Mouse (Mus musculus) gastrocnemius, adult 2 months (tissue): ENCODE data around the gene Gse1. TPM values are rescaled to one million over a fixed set of nuclear protein-coding genes. Genes with fewer than 3 reads are reported as not detected.

Source experiments
- DNase-seq: peaks from one replicate; pipeline ENCODE4 v3.0.0; 2022
- H3K27ac ChIP-seq: fragments of 200-600 bp; 2 replicates; pipeline ENCODE4 v1.8.1; 2022; ENCODE audit warnings: mild to moderate bottlenecking
- H3K4me3 ChIP-seq: fragments of 200-600 bp; 2 replicates; pipeline ENCODE4 v1.8.1; 2022; ENCODE audit warnings: mild to moderate bottlenecking, moderate library complexity
- CTCF ChIP-seq: fragments of 200-600 bp; IDR thresholded peaks from 2 replicates; pipeline ENCODE4 v1.8.1; 2022; ENCODE audit warnings: antibody characterized with exemption, mild to moderate bottlenecking, moderate library complexity
- intact Hi-C: fragments of 180-260 bp; cut with DNase I; formaldehyde crosslinking; loops from one replicate; pipeline ENCODE4 v1.15.1; 2025
- total RNA-seq, 2 experiments: library from RNA; stranded (reverse); gene quantifications; 2 replicates each; pipeline ENCODE4 v1.2.3; 2021

Gse1 gene
- total RNA-seq, 2 experiments from 2014 or later, result 26.5 to 37.3 TPM

GRCm38 (mm10) chr8:120374070-120374469 is 145.8 kb downstream of the Gse1 start:
- intact Hi-C loops, result no loop called here
- H3K4me3 ChIP-seq, result no peak overlapping the region
- DNase-seq, result no peak
- H3K27ac ChIP-seq, result peak overlapping the region; percentile 79
- TF ChIP-seq CTCF, result no peak

DNA sequence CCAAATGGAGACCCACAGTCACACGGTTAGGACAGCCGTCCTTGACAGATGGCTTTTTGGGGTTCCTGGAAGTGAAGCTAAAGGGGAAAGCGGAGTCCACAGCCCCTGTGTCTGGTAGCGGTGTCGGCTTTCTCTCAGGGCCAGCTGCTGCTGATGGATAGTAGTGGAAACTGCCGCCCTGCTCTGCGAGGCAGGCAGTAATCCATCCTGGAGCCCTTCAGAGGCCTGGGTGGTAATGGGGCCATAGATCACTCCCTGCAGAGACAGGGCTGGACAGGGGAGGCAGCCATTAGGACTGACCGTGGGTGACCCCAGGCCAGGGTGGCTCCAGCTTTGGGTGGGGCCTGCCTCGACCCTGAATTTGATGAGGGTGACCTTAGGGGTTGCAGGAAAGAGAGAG is 146.3 kb downstream of the Gse1 start:
- peak; percentile 73 for DNase-seq
- Histone ChIP-seq H3K27ac (peak overlapping the region; percentile 79), H3K4me3 (no peak overlapping the region)
- intact Hi-C loops, result no loop called here
- TF ChIP-seq CTCF, result no peak

DNA sequence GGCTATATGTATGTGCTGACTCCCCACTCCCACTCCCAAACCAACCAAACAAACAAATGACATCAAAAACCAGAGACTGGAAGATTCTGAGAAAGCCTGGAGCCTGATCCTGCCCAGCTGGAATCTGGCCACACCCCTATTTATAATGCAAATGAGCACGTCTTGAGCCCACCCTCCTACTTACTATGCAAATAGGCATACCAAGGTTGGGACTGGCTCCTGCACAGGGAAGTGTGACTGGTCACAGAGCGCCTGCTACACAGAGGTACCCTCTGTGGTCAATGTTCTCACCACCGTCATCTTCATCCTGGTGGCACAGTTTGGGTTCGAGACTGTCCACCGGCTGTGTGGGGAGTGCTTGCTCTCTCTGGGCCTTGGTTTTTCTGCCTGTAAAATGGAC is 146.9 kb downstream of the Gse1 start:
- Histone ChIP-seq H3K4me3 (no peak overlapping the region), H3K27ac (no peak overlapping the region)
- intact Hi-C loops, result no loop called here
- no peak for TF ChIP-seq CTCF
- DNase-seq, result no peak

DNA sequence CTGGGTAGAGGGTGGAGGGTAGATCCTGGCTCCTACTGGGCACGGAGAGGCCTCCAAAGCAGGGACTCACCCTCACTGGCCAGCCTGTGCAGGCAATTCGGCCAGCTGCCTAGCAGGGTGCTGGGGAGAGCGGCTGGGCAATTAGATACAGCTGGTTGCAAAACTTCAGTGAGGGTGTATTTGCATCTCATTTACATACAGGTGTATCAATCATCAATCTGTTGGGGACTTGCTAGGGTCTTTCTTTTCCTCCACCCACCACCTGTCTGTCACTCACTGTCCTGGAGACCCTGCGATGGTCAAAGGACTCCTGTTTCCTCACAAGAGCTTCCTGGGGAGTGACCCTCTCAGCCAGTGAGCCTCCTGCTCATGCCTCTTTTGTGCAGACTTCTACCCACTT is 148.0 kb downstream of the Gse1 start:
- TF ChIP-seq CTCF, result no peak
- no peak for DNase-seq
- H3K4me3 ChIP-seq, result no peak overlapping the region
- intact Hi-C loops, result no loop called here
- no peak overlapping the region for H3K27ac ChIP-seq

DNA sequence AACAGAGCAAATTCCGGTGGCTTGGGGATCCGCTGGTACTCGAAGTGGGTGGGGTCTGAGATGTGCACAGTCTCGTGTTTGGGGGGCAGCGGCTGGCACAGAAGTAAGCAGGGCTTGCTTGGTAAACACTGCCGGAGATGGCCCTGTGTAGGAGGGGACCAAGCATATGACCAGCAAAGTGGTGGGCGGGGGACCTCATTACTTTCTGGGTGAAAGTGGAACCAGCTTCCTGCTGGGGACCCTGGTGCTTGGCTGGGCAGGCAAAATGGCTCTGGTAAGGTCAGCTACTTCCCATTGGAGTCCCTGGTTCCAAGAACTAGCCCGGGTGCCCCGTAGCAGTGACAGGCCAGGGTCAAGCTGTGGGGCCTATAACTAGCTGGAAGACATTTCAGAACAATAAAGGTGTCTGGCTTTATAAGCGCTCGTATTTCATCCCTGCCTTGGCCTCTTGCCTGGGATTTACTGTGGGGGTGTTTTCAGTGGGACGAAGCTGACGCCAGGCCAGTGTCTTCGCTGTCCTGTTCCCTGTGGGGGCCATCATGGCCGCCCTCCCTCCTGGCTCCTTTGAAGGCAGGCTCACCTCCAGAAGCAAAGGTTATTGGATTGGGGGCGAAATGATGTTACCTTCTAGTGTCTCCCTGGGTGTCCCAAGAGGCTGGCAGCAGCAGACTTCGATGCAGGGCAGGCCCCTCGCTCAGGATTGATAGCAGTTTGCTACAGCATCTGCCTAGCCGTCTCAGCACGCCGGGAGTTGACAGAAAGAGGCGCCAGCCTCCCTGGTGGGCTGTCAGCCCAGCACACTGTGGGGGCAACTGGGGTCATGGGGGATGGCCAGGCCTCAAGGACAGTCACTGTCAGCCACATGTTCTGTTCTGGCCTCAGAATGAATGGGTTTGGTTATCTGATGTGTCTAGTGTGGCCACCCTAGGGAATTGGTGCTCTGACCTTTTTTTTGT is 148.9 kb downstream of the Gse1 start:
- no peak for TF ChIP-seq CTCF
- no peak overlapping the region for H3K4me3 ChIP-seq
- intact Hi-C loops, result no loop called here
- peak overlapping the region; percentile 74; the same call in 1 of the 2 replicates for H3K27ac ChIP-seq
- DNase-seq, result no peak

GRCm38 (mm10) chr8:120377803-120378189 is 149.5 kb downstream of the Gse1 start:
- no peak for TF ChIP-seq CTCF
- Histone ChIP-seq H3K4me3 (no peak overlapping the region), H3K27ac (peak overlapping the region; percentile 74)
- intact Hi-C loops, result no loop called here
- no peak for DNase-seq

DNA sequence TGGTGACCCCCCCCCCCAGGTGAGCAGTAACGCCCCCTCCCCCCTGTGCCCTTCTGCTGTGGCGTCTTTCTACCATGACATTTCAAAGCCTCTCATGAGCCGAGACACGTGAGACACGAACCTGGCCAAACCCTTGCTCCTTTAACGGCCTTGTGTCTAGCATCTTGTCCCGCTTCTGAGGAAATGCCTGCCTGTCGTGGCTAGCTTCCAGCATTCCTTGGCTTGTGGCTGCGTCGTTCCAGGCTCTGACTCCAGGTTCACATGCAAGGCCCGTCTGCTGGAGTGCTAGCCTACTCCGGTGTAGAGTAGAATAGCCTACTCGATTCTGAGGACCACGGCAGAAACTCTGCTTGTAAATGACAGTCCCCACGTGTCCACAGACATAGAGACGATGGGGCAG is 150.1 kb downstream of the Gse1 start:
- Histone ChIP-seq H3K27ac (peak overlapping the region; percentile 74), H3K4me3 (no peak overlapping the region)
- intact Hi-C loops, result no loop called here
- no peak for TF ChIP-seq CTCF
- DNase-seq, result peak; percentile 89

DNA sequence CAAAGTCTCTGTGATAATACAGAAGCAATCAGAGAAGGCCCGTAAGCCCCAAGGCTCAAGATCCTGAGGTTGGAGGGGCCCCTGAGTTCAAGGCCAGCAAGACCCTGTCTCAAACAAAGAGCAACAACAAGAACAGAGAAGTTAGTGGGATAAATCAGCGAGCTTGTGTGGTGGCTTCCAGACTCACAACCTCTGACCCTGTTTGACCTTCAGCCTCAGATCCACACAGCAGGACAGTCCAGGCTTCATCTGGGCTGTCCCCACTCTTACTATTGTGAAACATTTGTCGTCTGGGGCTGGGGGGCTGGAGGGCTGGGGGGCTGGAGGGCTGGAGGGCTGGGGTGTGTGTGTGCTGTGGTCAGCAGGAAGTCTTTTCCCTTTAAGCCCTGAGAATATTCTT is 150.8 kb downstream of the Gse1 start:
- TF ChIP-seq CTCF, result no peak
- Histone ChIP-seq H3K4me3 (no peak overlapping the region), H3K27ac (peak overlapping the region; percentile 74)
- DNase-seq, result no peak
- intact Hi-C loops, result no loop called here

GRCm38 (mm10) chr8:120381865-120382264 is 153.6 kb downstream of the Gse1 start:
- intact Hi-C loops, result loop anchor here (5.0 kb wide), 1 partner anchor 40 kb away; no protein-coding TSS in a partner anchor
- DNase-seq, result no peak
- H3K4me3 ChIP-seq, result peak overlapping the region; percentile 38
- TF ChIP-seq CTCF, result no peak
- H3K27ac ChIP-seq, result peak overlapping the region; percentile 89

DNA sequence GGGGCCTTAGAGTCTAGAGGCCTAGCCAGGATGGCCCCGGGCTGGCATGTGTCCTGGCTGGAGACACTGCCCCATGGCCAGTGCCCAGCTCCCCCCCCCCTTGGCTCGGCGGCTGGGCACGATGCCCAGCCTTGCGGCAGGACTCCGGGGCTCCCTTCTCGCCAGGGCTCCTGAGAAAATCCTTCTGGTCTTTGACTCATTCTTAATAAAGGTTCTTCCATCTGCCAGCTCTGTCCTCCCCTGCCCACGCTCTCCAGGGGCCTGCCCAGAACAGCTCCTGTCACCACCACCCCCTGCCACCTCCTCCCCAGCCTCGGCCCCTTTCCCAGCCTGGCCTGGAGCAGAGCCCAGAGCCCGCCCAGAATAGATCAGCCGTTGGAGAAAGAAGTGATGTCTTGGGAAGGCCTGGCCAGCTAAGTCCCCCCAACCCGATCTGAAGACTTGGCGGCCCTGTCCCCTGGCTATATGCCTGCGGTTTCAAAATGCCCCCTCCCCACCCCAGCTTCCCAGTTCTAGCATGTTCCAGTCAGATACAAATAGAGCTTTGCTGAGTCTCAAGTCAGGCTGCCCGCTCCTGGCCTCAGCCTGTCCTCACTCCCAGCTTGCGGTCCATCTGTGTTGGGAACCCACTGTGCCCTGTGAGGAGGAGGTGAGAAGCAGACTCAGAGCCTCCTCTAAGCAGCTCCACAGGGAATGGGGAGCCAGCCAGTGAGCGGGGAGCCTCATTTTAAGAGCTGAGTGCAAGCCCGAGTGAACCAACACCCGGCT is 154.4 kb downstream of the Gse1 start:
- Histone ChIP-seq H3K4me3 (peak overlapping the region; percentile 46), H3K27ac (peak overlapping the region; percentile 89)
- intact Hi-C loops, result loop anchor here (5.0 kb wide), 1 partner anchor 40 kb away; no protein-coding TSS in a partner anchor
- peak; percentile 0; the same call in 1 of the 2 replicates for TF ChIP-seq CTCF
- DNase-seq, result peak; percentile 95

GRCm38 (mm10) chr8:120383204-120383560 is 154.9 kb downstream of the Gse1 start:
- peak; percentile 67 for DNase-seq
- intact Hi-C loops, result loop anchor here (5.0 kb wide), 1 partner anchor 39 kb away; no protein-coding TSS in a partner anchor

GRCm38 (mm10) chr8:120383713-120384112 is 155.5 kb downstream of the Gse1 start:
- intact Hi-C loops, result loop anchor here (5.0 kb wide), 1 partner anchor 39 kb away; no protein-coding TSS in a partner anchor
- no peak for DNase-seq
- Histone ChIP-seq H3K27ac (peak overlapping the region; percentile 89), H3K4me3 (no peak overlapping the region)
- no peak for TF ChIP-seq CTCF

More at GRCm38 (mm10) chr8:120383204-120383560, 154.9 kb downstream of the Gse1 start:
- no peak for TF ChIP-seq CTCF
- H3K4me3 ChIP-seq, result peak overlapping the region; percentile 46
- H3K27ac ChIP-seq, result peak overlapping the region; percentile 89

- DNase-seq, result no peak
- TF ChIP-seq CTCF, result peak; percentile 54
- H3K4me3 ChIP-seq, result no peak overlapping the region
- intact Hi-C loops, result loop anchor here (5.0 kb wide), 1 partner anchor 38 kb away; no protein-coding TSS in a partner anchor
- no peak overlapping the region for H3K27ac ChIP-seq
Measured at GRCm38 (mm10) chr8:120384745-120385144, 156.5 kb downstream of the Gse1 start.
